Mouse (Mus musculus) hindbrain, embryonic 14.5 days (tissue): ENCODE data around the gene Tmem163. TPM values are rescaled to one million over a fixed set of nuclear protein-coding genes. Genes with fewer than 3 reads are reported as not detected.

Experiments
- ATAC-seq: fragments of 200-750 bp; cut with Nextera tagmentation; 2 replicates; pipeline ENCODE4 v1.8.0; 2017; ENCODE audit warnings: moderate number of reproducible peaks, mild to moderate bottlenecking, moderate TSS enrichment, moderate library complexity; ENCODE audit not compliant: low FRiP score
- DNase-seq: peaks from one replicate; pipeline ENCODE4 v3.0.0-alpha.2; 2015; ENCODE audit warnings: low spot score
- H3K27ac ChIP-seq: fragments of 300-500 bp; sonication (generic); 2 replicates; pipeline ENCODE4 v1.5.1; 2014; ENCODE audit warnings: mild to moderate bottlenecking, moderate library complexity
- H3K27me3 ChIP-seq: fragments of 300-500 bp; sonication (generic); 2 replicates; pipeline ENCODE4 v1.6.1; 2014; ENCODE audit warnings: mild to moderate bottlenecking, low read length, mixed read lengths; ENCODE audit not compliant: control insufficient read depth, insufficient read depth
- H3K36me3 ChIP-seq: fragments of 300-500 bp; sonication (generic); replicated peaks from 2 replicates; pipeline ENCODE4 v1.6.1; 2014; ENCODE audit not compliant: control insufficient read depth, insufficient read depth
- H3K4me1 ChIP-seq: fragments of 300-500 bp; sonication (generic); replicated peaks from 2 replicates; pipeline ENCODE4 v1.6.1; 2014; ENCODE audit warnings: antibody characterized with exemption, low read length, mixed read lengths; ENCODE audit not compliant: control insufficient read depth, insufficient read depth
- H3K4me2 ChIP-seq: fragments of 300-500 bp; sonication (generic); replicated peaks from 2 replicates; pipeline ENCODE4 v1.6.1; 2014; ENCODE audit warnings: mild to moderate bottlenecking, moderate library complexity
- H3K4me3 ChIP-seq: fragments of 300-500 bp; sonication (generic); replicated peaks from 2 replicates; pipeline ENCODE4 v1.5.1; 2014; ENCODE audit warnings: mild to moderate bottlenecking, low read length
- H3K9ac ChIP-seq: fragments of 300-500 bp; sonication (generic); 2 replicates; pipeline ENCODE4 v1.6.1; 2014
- H3K9me3 ChIP-seq: fragments of 300-500 bp; sonication (generic); 2 replicates; pipeline ENCODE4 v1.6.1; 2016; ENCODE audit warnings: low read length; ENCODE audit not compliant: control insufficient read depth
- WGBS: fragments of 180-500 bp; shearing (Covaris S2); extraction: QIAGEN DNeasy Blood & Tissue Kit; methylation state at CpG from one replicate; pipeline ENCODE4 v1.1.7; 2014; 5-methylcytosine and 5-hydroxymethylcytosine counted together
- polyA plus RNA-seq: library from polyadenylated mRNA; unstranded; fragments of >200 nt; fragmentation: Nextera tagmentation; extraction: Ambion mirVana; gene quantifications from 2 replicates; pipeline ENCODE4 v1.2.1, GENCODE M21; 2014

The Tmem163 gene
- polyA plus RNA-seq, 1 experiment from 2014 or later: 55.6 TPM

DNA sequence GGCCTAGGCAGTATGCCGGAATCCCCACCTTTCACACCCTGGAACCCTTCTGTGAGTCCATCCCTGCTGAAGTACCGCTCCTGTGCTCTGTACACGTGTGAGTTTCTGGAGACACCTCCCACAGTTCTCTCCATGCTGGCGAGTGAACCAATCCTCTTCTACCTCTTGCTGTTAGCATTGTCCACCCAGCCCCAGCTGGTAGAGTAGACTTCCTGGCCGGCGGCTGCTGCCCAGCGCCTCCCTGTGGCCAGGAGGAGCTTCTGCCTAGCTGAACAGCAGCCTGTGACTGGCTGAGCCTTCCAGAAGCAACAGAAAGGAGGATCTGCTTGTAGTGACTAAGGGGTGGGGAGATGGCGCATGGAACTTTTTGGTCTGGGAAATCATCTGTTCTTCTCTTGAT lies 195.2 kb downstream of the Tmem163 start:
- Histone ChIP-seq H3K27ac (no peak overlapping the region), H3K27me3 (no peaks in the 10 kb centered on the region), H3K9me3 (no peaks in the 10 kb centered on the region), H3K4me2 (no peak overlapping the region), H3K4me1 (no peaks in the 10 kb centered on the region), H3K36me3 (peaks cover 7% of the 10 kb centered on the region; the same call in 1 of the 2 replicates), H3K9ac (no peak overlapping the region), H3K4me3 (no peak overlapping the region)
- 92% methylated on average over 8 of the region's 8 CpGs for WGBS
- ATAC-seq (peak; percentile 29; the same call in 1 of the 2 replicates), DNase-seq (no peak)

DNA sequence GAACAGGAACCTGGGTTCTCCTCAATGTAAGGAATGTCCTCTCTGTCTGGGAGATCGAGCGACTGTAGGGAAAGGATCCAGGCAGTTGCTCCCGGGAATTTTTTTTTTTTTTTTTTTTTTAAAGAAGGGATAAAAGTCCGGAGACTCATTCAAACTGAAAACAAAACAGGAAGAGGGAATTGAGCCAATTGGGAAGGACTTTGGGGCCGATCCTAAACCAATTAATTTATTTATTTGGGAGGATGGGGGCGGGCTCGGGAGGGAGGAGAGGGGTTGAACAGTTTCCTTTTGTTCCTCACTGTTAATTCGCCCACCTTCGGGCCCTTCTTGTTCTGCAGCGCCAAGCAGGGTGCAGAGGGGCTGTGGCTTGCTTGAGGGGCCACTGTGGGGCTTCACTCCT lies 196.4 kb downstream of the Tmem163 start:
- Histone ChIP-seq H3K27me3 (no peaks in the 10 kb centered on the region), H3K27ac (no peak overlapping the region), H3K36me3 (peaks cover 8% of the 10 kb centered on the region; the same call in 1 of the 2 replicates), H3K4me3 (no peak overlapping the region), H3K4me2 (no peak overlapping the region), H3K4me1 (no peaks in the 10 kb centered on the region), H3K9me3 (no peaks in the 10 kb centered on the region), H3K9ac (no peak overlapping the region)
- no peak for ATAC-seq
- WGBS: 82% methylated on average over 10 of the region's 10 CpGs
- no peak for DNase-seq

DNA sequence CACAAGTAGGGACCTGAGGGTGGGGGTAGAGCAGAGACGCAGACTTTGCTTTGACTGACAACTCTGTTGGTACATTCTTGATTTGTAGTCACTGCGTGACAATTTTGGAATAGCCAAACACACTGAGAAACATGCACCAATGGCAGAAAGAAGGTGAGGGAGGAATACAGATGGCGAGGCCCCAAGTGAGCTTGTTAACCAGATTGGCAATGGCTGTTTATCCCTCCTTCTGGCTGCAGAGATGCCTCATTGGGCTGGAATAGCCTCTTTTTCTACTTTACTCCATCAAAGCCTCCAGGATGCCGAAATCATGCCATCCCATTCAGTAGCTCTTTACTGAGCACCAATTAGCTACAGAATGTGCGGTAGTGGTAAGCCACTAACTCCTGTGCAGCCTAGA lies 203.6 kb downstream of the Tmem163 start:
- H3K4me3 ChIP-seq: no peak overlapping the region
- no peak overlapping the region for H3K27ac ChIP-seq
- H3K4me2 ChIP-seq: no peak overlapping the region
- no peaks in the 10 kb centered on the region for H3K9me3 ChIP-seq
- ATAC-seq (no peak), DNase-seq (no peak)
- no peaks in the 10 kb centered on the region for H3K4me1 ChIP-seq
- H3K9ac ChIP-seq: no peak overlapping the region
- H3K36me3 ChIP-seq: peaks cover 24% of the 10 kb centered on the region; the same call in 1 of the 2 replicates
- no peaks in the 10 kb centered on the region for H3K27me3 ChIP-seq
- 87% methylated on average over 5 of the region's 5 CpGs for WGBS

DNA sequence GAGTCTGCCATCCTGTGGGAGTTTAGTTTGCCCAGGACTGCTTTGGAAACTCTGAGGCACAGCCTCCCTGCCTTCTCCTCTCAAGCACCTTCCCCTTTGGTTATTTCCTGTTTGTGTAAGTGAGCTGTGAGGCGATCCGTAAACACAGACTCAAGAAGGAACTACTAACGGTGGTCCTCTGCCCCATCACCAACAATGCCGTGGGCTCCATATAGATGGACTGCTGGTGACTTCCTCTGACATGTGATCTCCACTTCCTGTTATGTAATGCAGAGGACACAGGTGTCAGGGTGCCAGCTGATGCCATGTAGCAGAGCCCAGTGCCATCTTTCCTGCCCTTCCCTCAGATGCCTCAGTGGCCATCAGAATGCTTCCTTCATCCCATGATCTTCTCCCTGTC lies 209.2 kb downstream of the Tmem163 start:
- H3K27ac ChIP-seq: no peak overlapping the region
- peaks cover 23% of the 10 kb centered on the region; the same call in 1 of the 2 replicates for H3K36me3 ChIP-seq
- H3K27me3 ChIP-seq: no peaks in the 10 kb centered on the region
- no peaks in the 10 kb centered on the region for H3K9me3 ChIP-seq
- H3K9ac ChIP-seq: no peak overlapping the region
- no peak for DNase-seq
- H3K4me2 ChIP-seq: no peak overlapping the region
- no peak overlapping the region for H3K4me3 ChIP-seq
- ATAC-seq: no peak
- no peaks in the 10 kb centered on the region for H3K4me1 ChIP-seq
- 88% methylated on average over 4 of the region's 4 CpGs for WGBS

DNA sequence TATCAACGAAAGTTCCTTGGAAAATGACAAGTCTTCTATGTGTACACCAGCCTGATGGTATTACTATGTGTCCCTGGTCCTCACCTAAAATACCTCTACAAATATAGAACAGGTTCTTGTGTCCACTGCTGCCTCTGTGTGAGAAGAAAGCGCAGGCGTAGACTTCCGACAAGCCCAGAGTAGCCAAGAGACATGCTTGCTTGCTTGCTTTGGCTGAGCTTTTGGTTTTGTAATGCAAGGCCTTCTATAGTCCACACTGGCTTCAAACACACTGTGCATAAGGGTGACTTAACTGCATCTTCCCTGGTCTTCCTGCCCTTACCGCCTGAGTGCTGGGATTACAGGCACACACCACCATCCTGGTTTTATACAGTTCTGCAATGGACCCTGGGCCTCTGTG lies 212.1 kb downstream of the Tmem163 start:
- DNase-seq (no peak), ATAC-seq (no peak)
- H3K4me2 ChIP-seq: no peak overlapping the region
- WGBS: 98% methylated on average over 5 of the region's 5 CpGs
- H3K9ac ChIP-seq: no peak overlapping the region
- no peak overlapping the region for H3K27ac ChIP-seq
- no peaks in the 10 kb centered on the region for H3K27me3 ChIP-seq
- H3K4me1 ChIP-seq: no peaks in the 10 kb centered on the region
- H3K36me3 ChIP-seq: peaks cover 19% of the 10 kb centered on the region; the same call in 1 of the 2 replicates
- H3K9me3 ChIP-seq: no peaks in the 10 kb centered on the region
- H3K4me3 ChIP-seq: no peak overlapping the region

DNA sequence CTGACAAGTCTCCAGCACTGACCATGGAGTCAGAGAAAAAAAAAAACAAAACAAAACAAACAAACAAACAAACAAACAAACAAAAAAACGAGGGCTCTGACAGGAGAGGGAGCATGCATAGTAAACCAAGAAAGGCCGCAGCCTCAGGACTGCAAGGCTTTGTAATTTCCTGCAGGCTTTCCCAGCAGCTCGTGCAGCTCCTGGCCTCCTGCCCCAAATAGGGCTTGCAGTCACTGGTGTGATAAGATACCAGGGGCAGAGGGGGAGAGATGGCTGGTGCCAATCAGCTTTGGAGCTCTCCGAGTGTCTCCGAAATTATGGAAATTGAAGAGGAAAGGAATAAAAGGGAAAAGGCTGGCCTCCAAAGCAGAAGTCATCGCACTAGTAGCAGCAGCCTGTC lies 214.1 kb downstream of the Tmem163 start:
- 66% methylated on average over 6 of the region's 6 CpGs for WGBS
- Histone ChIP-seq H3K9ac (no peak overlapping the region), H3K27ac (no peak overlapping the region)

DNA sequence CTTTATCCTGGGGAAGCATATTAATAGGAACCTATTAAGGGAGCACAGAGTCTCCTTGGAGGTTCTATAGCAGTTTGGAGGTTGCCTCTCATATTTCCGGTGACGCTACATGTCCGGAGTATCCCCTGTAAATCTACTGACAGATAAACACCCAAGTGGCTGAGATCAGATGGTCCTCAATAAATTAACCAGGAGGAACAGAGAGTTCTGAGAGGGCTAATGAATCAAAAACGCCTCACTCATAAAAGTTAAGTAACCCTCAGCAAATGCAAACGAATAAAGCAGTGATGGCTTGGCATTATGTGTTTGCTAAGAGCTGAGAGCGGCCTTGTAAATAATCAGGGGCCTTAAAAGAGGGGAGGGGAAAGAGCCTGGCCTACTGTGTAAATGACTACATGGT lies 215.3 kb downstream of the Tmem163 start:
- H3K36me3 ChIP-seq: peaks cover 10% of the 10 kb centered on the region
- no peaks in the 10 kb centered on the region for H3K27me3 ChIP-seq
- H3K4me2 ChIP-seq: no peak overlapping the region
- H3K4me3 ChIP-seq: no peak overlapping the region
- ATAC-seq (no peak), DNase-seq (no peak)
- H3K4me1 ChIP-seq: no peaks in the 10 kb centered on the region
- no peak overlapping the region for H3K9ac ChIP-seq
- no peaks in the 10 kb centered on the region for H3K9me3 ChIP-seq
- H3K27ac ChIP-seq: no peak overlapping the region
- 76% methylated on average over 6 of the region's 6 CpGs for WGBS

More for the DNA sequence above, 214.1 kb downstream of the Tmem163 start:
- ATAC-seq (no peak), DNase-seq (no peak)
- no peak overlapping the region for H3K4me3 ChIP-seq
- no peak overlapping the region for H3K4me2 ChIP-seq
- no peaks in the 10 kb centered on the region for H3K27me3 ChIP-seq
- H3K36me3 ChIP-seq: peaks cover 7% of the 10 kb centered on the region
- H3K4me1 ChIP-seq: no peaks in the 10 kb centered on the region
- no peaks in the 10 kb centered on the region for H3K9me3 ChIP-seq

DNA sequence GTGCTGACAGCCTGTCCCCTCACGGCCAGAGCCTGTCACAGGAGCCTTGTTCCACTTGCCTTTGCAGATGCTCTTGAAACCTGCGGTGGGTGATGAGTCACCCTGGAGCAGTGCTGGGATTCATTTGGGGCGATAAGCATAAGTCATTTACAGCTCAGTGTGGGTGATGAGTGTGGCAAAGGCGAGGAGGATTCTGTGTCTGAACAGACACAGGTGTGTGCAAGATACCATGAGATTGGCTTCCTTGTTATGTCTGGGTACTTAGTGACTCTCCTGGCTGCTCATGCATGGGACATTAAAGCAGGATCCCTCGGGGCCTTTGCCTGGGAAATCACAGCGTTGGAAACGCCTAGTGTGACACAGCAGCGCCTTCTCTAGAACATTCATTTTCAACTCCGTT lies 218.3 kb downstream of the Tmem163 start:
- H3K27me3 ChIP-seq: no peaks in the 10 kb centered on the region
- H3K4me3 ChIP-seq: no peak overlapping the region
- ATAC-seq (0 out of 2 replicates have a peak, but pooled peaks have one; percentile 5), DNase-seq (no peak)
- H3K36me3 ChIP-seq: peaks cover 10% of the 10 kb centered on the region
- no peak overlapping the region for H3K27ac ChIP-seq
- no peak overlapping the region for H3K9ac ChIP-seq
- no peaks in the 10 kb centered on the region for H3K9me3 ChIP-seq
- no peak overlapping the region for H3K4me2 ChIP-seq
- peaks cover 9% of the 10 kb centered on the region for H3K4me1 ChIP-seq
- 58% methylated on average over 9 of the region's 9 CpGs for whole genome bisulfite sequencing

DNA sequence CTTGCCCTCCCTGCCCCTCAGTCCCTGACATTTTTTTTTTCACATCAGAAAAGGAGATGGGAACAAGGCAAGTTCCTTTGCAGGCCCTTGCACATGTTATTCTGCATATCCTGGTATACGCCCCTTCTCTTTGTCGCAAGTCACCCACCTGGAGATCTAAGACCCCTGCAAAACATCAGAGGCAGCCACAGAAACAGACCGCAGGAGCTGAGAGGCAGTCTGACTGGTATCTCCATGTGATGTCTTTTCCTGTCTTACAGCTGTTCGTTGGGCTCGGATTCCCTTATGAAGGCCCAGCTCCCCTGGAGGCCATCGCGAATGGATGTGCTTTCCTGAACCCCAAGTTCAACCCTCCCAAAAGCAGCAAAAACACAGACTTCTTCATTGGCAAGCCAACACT lies 219.8 kb downstream of the Tmem163 start:
- Histone ChIP-seq H3K9me3 (no peaks in the 10 kb centered on the region), H3K27me3 (no peaks in the 10 kb centered on the region), H3K36me3 (peaks cover 10% of the 10 kb centered on the region), H3K27ac (no peak overlapping the region), H3K4me3 (no peak overlapping the region), H3K4me1 (peaks cover 9% of the 10 kb centered on the region), H3K9ac (no peak overlapping the region), H3K4me2 (no peak overlapping the region)
- no peak for DNase-seq
- ATAC-seq: no peak
- 79% methylated on average over 7 of the region's 7 CpGs for WGBS

DNA sequence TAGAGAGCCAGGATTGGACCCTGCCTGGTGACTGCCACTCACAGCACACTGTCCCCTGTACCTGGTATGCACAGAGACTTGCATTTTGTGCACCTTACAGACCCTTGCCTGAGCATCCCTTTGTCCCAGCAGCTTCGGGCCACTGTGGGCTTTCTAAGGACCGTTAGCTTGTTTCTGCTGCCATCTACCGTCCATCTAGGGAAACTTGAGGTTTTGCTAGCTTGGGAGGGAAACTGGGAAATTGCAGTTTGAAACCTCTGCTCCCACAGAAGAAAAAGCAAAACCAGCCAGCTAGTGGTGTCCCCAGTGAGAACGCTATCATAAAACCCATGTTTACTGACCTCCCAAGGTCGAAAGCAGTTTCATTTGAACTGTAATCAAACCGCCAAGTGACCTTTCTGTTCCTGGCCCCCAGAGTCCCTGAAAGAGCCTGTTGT lies 220.3 kb downstream of the Tmem163 start:
- 14% methylated on average over 6 of the region's 6 CpGs for WGBS
- H3K4me1 ChIP-seq: peaks cover 9% of the 10 kb centered on the region
- H3K4me3 ChIP-seq: no peak overlapping the region
- peak; percentile 85 for ATAC-seq
- H3K4me2 ChIP-seq: no peak overlapping the region
- peaks cover 10% of the 10 kb centered on the region for H3K36me3 ChIP-seq
- H3K9me3 ChIP-seq: no peaks in the 10 kb centered on the region
- peak overlapping the region; percentile 54; the same call in 1 of the 2 replicates for H3K27ac ChIP-seq
- DNase-seq: peak; percentile 92
- H3K27me3 ChIP-seq: no peaks in the 10 kb centered on the region
- 0 out of 2 replicates have a peak overlapping the region, but pooled peaks have one; percentile 31 for H3K9ac ChIP-seq
